Mouse (Mus musculus) G1E-ER4 (cell line): ENCODE data around the gene Tmtc1. TPM values are rescaled to one million over a fixed set of nuclear protein-coding genes. Genes with fewer than 3 reads are reported as not detected.

Experiments
- GATA1 ChIP-seq: IDR thresholded peaks from one replicate; pipeline ENCODE4 v1.8.0; 2012; ENCODE audit warnings: low read length, inconsistent platforms
- polyA plus RNA-seq: library from polyadenylated mRNA; stranded (reverse); fragments of >175 nt; gene quantifications from 2 replicates; pipeline ENCODE4 v1.2.3, GENCODE M21; 2012

Tmtc1 gene
- polyA plus RNA-seq, 1 experiment = not detected

DNA sequence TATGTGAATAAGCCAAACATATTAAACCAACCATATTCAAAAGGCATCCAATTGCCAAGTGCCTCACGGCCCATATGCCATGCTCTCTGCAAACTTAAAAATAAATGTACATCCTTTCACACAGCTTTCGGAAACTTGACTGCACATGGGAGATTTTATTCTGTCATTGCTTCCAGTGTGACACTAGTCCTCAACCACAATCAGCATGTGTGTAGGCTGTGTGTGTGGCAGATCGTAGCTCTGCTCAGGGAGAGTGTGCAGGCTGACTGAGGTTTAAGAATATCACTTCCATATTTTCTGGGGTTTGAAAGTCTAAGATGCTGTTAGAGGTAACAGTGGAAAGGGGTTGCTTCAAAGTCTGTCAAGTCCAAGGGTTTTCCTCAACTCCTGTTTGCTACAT, 188.1 kb downstream of the Tmtc1 start:
- TF ChIP-seq GATA1 = no peak

DNA sequence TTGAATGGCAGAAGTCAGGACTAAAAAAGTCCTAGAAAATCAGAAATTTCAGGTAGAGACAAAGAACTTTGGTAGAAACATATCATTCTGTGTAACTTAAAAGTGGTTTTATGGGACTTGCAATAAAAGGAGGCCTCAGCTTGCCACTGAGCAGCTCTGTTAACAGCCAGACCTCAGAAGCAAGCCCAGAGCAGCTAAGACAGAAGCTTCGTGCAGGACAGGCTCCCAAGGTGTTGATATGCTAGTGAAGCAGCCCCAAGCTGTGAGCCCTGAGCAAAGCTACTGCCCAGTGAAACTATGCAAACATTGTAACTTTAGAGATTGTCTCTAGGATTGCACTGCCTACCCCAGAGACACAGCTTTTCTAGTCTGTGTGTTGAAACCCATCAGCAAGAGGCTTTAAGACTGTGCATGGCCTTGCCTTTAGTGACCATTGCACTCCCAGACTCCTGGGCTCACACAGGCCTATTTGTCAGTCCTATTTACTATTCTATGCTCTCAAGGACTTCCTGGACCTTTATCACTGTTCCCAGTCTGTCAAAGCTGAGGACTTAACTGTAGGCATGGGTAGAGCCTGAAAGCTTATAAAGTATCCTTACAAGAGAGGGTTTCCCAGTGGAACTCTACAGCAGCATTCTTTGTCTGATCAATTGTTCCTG, 188.7 kb downstream of the Tmtc1 start:
- no peak for TF ChIP-seq GATA1

GRCm38 (mm10) chr6:148249221-148249620, 195.0 kb downstream of the Tmtc1 start:
- TF ChIP-seq GATA1 = no peak

- no peak for TF ChIP-seq GATA1
These were observed 195.6 kb downstream of the Tmtc1 start for GRCm38 (mm10) chr6:148248625-148249024.

- TF ChIP-seq GATA1 = no peak
These were observed 197.6 kb downstream of the Tmtc1 start for GRCm38 (mm10) chr6:148246544-148246943.

- no peak for TF ChIP-seq GATA1
These were observed 199.4 kb downstream of the Tmtc1 start for GRCm38 (mm10) chr6:148244836-148245235.

- no peak for TF ChIP-seq GATA1
These were observed 201.9 kb downstream of the Tmtc1 start for GRCm38 (mm10) chr6:148242304-148242703.

DNA sequence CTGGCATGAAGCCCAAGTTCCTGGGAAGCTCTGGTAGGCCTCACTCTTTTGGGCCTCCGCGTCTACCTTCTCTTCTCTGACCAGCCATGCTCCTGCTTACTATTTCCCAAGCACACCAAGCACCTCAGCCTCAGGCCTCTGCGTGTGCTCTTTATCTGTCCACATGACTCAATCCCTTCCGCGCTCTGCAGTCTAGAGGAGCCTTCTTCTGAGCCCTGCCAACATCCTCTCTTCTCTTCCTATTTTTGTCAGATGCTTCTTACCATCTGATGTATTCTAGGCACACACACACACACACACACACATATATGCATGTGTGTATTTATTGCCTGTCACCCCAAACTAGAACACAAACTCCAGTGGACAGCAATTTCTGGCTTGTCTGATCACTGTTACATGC, 202.5 kb downstream of the Tmtc1 start:
- TF ChIP-seq GATA1 = no peak

DNA sequence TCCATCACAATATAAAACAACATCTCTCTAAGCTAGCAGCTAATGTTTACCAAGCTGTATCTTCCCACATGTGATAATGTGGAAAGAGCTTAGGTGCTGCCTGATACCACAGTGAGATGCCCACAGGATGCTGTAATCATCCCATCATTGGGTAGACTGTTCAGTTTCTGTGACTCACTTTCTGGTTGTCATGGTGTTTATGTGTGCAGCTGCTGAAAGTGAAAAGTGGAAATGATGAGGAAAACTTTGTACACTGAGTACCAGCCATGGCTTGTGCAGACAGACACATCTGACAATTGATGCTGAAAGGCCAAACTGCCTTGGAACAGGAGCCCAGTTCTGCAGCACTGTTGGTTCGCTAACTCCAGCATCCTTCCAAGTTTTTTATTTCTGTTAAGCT, 204.9 kb downstream of the Tmtc1 start:
- TF ChIP-seq GATA1 = no peak

DNA sequence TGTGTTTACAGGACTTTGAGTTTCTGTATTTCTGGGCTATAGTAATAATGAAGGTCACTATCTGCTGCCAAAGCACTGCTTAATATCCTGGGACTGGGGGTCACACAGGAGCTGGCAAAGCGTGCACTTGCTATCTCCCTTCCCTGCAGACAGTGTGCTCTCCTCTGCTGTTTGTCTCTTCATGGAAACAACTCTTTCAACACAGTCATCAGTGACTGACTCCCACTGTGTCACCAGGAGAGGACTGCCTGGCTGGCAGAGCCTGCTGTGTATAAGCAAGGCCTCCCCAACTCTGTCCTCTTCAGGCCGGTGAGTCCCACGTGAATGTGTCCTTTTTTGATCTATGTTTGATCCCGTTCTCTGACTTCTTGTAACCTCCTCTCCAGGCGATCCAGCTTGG, 206.7 kb downstream of the Tmtc1 start:
- no peak for TF ChIP-seq GATA1

- no peak for TF ChIP-seq GATA1
These were observed 209.9 kb downstream of the Tmtc1 start for GRCm38 (mm10) chr6:148234105-148234828.

DNA sequence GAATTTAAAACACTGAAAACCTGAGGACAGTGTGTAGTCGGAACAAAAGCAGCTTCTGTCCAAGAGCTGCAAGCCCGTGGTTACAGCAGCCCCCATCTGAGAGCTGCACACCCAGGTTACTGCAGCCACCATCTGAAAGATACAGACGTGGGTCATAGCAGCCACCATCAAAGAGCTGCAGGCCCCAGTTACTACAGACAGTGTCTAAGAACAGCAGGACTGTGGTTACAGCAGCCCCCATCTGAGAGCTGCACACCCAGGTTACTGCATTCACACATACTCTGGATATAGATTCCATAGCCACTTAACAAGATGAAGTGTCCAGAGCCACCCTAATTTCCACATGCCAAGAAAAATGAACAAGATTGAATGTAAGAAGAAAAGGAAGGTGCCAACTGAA, 216.6 kb downstream of the Tmtc1 start:
- TF ChIP-seq GATA1 = no peak

DNA sequence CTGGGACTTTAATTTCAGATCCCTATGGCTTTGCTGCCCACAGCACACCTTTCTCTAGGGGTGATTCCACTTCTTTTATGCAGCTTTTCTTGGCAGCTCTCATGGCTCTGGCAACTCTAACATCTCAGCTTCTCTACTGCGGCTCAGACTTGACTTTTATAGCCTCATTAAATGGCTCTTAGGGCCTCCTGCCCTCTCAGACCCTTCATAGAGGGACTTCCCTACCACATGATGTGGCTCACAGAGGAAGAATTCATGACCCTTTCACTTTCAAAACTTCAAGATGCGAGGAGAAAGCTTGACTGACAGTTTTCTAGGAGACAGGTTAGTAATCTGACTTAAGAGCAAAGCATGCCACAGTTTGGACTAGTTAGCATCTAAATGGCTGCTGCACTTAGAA, 221.5 kb downstream of the Tmtc1 start:
- no peak for TF ChIP-seq GATA1

GRCm38 (mm10) chr6:148218235-148219076, 225.7 kb downstream of the Tmtc1 start:
- no peak for TF ChIP-seq GATA1

- TF ChIP-seq GATA1 = no peak
These were observed 227.4 kb downstream of the Tmtc1 start for GRCm38 (mm10) chr6:148216752-148217151.

DNA sequence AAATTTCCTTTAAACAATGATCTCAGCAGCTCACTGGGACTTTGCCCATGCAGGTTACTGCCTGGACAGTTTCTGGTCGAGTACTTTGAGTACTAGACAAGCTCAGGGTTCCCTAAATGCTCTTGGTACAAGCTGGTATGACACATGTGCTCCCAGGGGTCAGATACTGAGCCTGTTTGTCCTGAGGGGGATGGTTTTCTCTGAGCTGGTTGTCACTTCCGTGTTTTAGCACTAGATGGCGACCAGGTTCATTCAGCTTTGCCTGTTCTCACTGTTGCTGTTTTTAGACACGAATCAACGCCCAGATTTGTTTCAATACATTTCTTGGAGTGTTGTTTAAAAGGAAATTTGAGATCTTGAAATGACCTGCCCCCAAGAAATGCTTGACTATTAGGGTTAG, 229.4 kb downstream of the Tmtc1 start:
- TF ChIP-seq GATA1 = no peak
